Mouse (Mus musculus): Measurements from ENCODE around the gene Fancc.

The Fancc gene

GRCm38 (mm10) chr13:63421225-63421624 lies 75.9 kb downstream of the Fancc start:
- DNase-seq (ENCODE audit: low spot score in 2 of 2): no peak

- DNase-seq (ENCODE audit: low spot score in 2 of 2): no peak
Observed at GRCm38 (mm10) chr13:63418148-63418547, 78.9 kb downstream of the Fancc start.

GRCm38 (mm10) chr13:63416824-63417223 lies 80.3 kb downstream of the Fancc start:
- no peak for DNase-seq (ENCODE audit: low spot score in 2 of 2)

GRCm38 (mm10) chr13:63412662-63413061 lies 84.4 kb downstream of the Fancc start:
- DNase-seq (ENCODE audit: low spot score in 2 of 2): no peak

GRCm38 (mm10) chr13:63411310-63412022 lies 85.6 kb downstream of the Fancc start:
- no peak for DNase-seq (ENCODE audit: low spot score in 2 of 2)

GRCm38 (mm10) chr13:63410578-63411298 lies 86.3 kb downstream of the Fancc start:
- no peak for DNase-seq (ENCODE audit: low spot score in 2 of 2)

- no peak for DNase-seq (ENCODE audit: low spot score in 2 of 2)
Observed at GRCm38 (mm10) chr13:63405151-63405550, 91.9 kb downstream of the Fancc start.

GRCm38 (mm10) chr13:63404657-63405056 lies 92.4 kb downstream of the Fancc start:
- DNase-seq (ENCODE audit: low spot score in 2 of 2): no peak

- DNase-seq (ENCODE audit: low spot score in 2 of 2): no peak
Observed at GRCm38 (mm10) chr13:63402823-63403222, 94.3 kb downstream of the Fancc start.

- no peak for DNase-seq (ENCODE audit: low spot score in 2 of 2)
Observed at GRCm38 (mm10) chr13:63400069-63400468, 97.0 kb downstream of the Fancc start.

GRCm38 (mm10) chr13:63397420-63397819 lies 99.7 kb downstream of the Fancc start:
- no peak for DNase-seq (ENCODE audit: low spot score in 2 of 2)

- DNase-seq (ENCODE audit: low spot score in 2 of 2): no peak
Observed at GRCm38 (mm10) chr13:63394304-63395063, 102.6 kb downstream of the Fancc start.

- DNase-seq (ENCODE audit: low spot score in 2 of 2): no peak
Observed at GRCm38 (mm10) chr13:63385234-63385633, 111.8 kb downstream of the Fancc start.

GRCm38 (mm10) chr13:63384775-63385174 lies 112.3 kb downstream of the Fancc start:
- no peak for DNase-seq (ENCODE audit: low spot score in 2 of 2)

- no peak for DNase-seq (ENCODE audit: low spot score in 2 of 2)
Observed at GRCm38 (mm10) chr13:63382206-63382605, 114.9 kb downstream of the Fancc start.

GRCm38 (mm10) chr13:63373460-63374166 lies 123.5 kb downstream of the Fancc start:
- no peak for DNase-seq (ENCODE audit: low spot score in 2 of 2)

- DNase-seq (ENCODE audit: low spot score in 2 of 2): no peak
Observed at GRCm38 (mm10) chr13:63361755-63362154, 135.3 kb downstream of the Fancc start.

- DNase-seq (ENCODE audit: low spot score in 2 of 2): peak in 1 of 2 experiments; percentile 34
Observed at GRCm38 (mm10) chr13:63360111-63360885, 136.8 kb downstream of the Fancc start.

GRCm38 (mm10) chr13:63359393-63359792 lies 137.7 kb downstream of the Fancc start:
- DNase-seq (ENCODE audit: low spot score in 2 of 2): no peak

GRCm38 (mm10) chr13:63356558-63356957 lies 140.5 kb downstream of the Fancc start:
- peak; percentile 62 to 88 for DNase-seq (ENCODE audit: low spot score in 2 of 2)

GRCm38 (mm10) chr13:63356101-63356500 lies 141.0 kb downstream of the Fancc start:
- DNase-seq (ENCODE audit: low spot score in 2 of 2): no peak

Measured in frontal cortex, postnatal 36 days (tissue).